Comparison of ENCODE assay signal across 8 mouse cellular contexts in the genomic region with DNA sequence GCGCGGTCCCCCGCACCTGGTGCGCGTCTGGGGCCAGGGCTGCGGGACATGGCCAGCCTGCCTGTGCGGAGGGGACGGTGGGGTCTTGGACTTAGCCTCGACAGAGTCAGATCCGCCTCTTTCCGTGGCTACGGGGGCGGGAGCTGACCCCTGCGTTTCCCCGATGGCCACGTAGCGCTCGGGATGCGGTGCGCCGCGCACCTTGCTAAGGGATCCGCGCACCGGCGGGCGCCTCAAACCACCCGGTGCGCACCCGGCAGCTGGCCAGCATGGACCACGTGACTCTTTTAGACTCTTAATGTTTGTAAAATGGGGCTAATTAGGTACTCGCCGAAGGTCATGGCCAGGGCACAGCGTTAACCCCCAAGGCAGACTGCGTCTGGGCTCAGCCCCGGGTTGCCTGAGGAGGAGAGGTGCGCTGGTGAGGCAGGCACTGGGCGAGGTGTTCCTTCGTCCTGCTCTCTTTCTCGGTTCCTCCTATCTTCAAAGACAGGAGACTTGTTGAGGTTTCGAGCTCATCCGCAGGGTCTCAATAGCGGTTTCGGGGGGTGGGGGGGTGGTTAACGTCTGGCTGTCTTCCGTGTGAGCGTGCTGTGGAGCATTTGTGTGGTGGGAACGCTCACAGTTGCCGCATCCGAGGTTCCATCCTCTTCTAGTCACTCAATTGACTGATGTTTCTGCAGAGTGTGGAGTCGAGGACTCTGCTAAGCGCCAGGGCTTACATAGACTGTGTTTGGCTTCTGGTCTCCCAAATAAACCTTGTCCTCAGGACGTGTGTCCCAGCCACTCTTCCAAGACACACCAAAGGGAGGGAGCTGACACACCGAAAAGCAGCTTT. TPM values are rescaled to one million over a fixed set of nuclear protein-coding genes. Genes with fewer than 3 reads are reported as not detected.
DNase-seq lines count a peak whose midpoint lies in the region; ATAC-seq and TF ChIP-seq lines count a peak whose summit lies in the region.

No protein-coding gene starts in this region.

- H3K4me3 ChIP-seq in layer of hippocampus, adult 2 months = peak overlapping the region; percentile 88
- peak overlapping the region; percentile 56 for H3K4me3 ChIP-seq in midbrain, embryonic 13.5 days (replicated peaks)

- H3K4me1 ChIP-seq in midbrain, embryonic 13.5 days (replicated peaks) = peaks cover 23% of the 10 kb centered on the region

- peak; percentile 41 to 46 for DNase-seq in left cerebral cortex, adult 18-20 months (ENCODE audit: low spot score in 2 of 2)
- DNase-seq in left cerebral cortex, adult 11 months (ENCODE audit: low spot score) = no peak
- DNase-seq in cerebellum, adult 9-11 months = peak; percentile 26
- peak in 1 of 2 experiments; percentile 31 for DNase-seq in layer of hippocampus, adult 2 months (ENCODE audit: low spot score in 2 of 2)
- peak; percentile 31 for DNase-seq in testis, postnatal 14 days (ENCODE audit: low spot score)
- no peak for DNase-seq in urinary bladder, postnatal 14 days (ENCODE audit: low spot score)

- no peak for TF ChIP-seq CTCF in layer of hippocampus, adult 2 months (conservative IDR thresholded peaks at IDR 0.05)

- H3K9me3 ChIP-seq in midbrain, embryonic 13.5 days = peaks cover 5% of the 10 kb centered on the region; the same call in 1 of the 2 replicates

- H3K36me3 ChIP-seq in midbrain, embryonic 13.5 days = no peaks in the 10 kb centered on the region

- peak overlapping the region; percentile 94 for H3K27ac ChIP-seq in layer of hippocampus, adult 2 months
- H3K27ac ChIP-seq in midbrain, embryonic 13.5 days = no peak overlapping the region

- 0 out of 2 replicates have a peak, but pooled peaks have one; percentile 27 for ATAC-seq in granulocyte monocyte progenitor cell, adult 5-6 weeks (replicated peaks; ENCODE audit: poor library complexity, severe bottlenecking)
- ATAC-seq in midbrain, embryonic 13.5 days = peak; percentile 43

- H3K27me3 ChIP-seq in midbrain, embryonic 13.5 days = peaks cover 66% of the 10 kb centered on the region

- peak overlapping the region; percentile 69 for H3K9ac ChIP-seq in midbrain, embryonic 13.5 days (replicated peaks)

- peak overlapping the region; percentile 89 for H3K4me2 ChIP-seq in midbrain, embryonic 13.5 days (replicated peaks)

- 3% methylated on average over 54 of the region's 54 CpGs for WGBS in midbrain, embryonic 13.5 days

RNA-seq across cellular contexts. Expression of a gene that starts 3.2 kb away (rescaled TPM):
- total RNA-seq in left cerebral cortex, adult 18-20 months (2021) = 10 to 100 TPM; 79.9 to 84.9 TPM
- not detected in 2 replicates for total RNA-seq in granulocyte monocyte progenitor cell, adult 5-6 weeks (2014; fragmentation: Nextera tagmentation)
- 0.46 TPM in 1 of 2 replicates, not detected in the other for total RNA-seq in granulocyte monocyte progenitor cell, adult 5-6 weeks (2017)
- total RNA-seq in layer of hippocampus, adult 2 months (2021) = 10 to 100 TPM; 54.7 to 58.7 TPM
- 2.5 and 4.1 TPM in 2 replicates for polyA plus RNA-seq in midbrain, embryonic 13.5 days (2015; fragmentation: Nextera tagmentation; extraction: Ambion mirVana)

Comparison
In these comparisons a context has a peak if more than half of its experiments do, and no peak if none do; other contexts are left out.
1. DNase-seq: peak in left cerebral cortex, adult 18-20 months (2 of 2), cerebellum, adult 9-11 months (single experiment) and testis, postnatal 14 days (single experiment); none in left cerebral cortex, adult 11 months (single experiment) and urinary bladder, postnatal 14 days (single experiment).
2. RNA of a gene that starts 3.2 kb away (total RNA-seq): 79.9 to 84.9 TPM in left cerebral cortex, adult 18-20 months and 54.7 to 58.7 TPM in layer of hippocampus, adult 2 months; 0.46 TPM in granulocyte monocyte progenitor cell, adult 5-6 weeks; every median in the first group is over 10 times any median in the second.